Mouse (Mus musculus) CH12.LX (cell line): ENCODE data around the gene Fshr. TPM values are rescaled to one million over a fixed set of nuclear protein-coding genes. Genes with fewer than 3 reads are reported as not detected.

Experiments
- DNase-seq: peaks from one replicate; pipeline ENCODE4 v3.0.0-alpha.2; 2013; ENCODE audit errors: extremely low read depth
- H3K27ac ChIP-seq: 2 replicates; pipeline ENCODE4 v1.5.1; 2012; ENCODE audit warnings: low read depth, mild to moderate bottlenecking, control low read depth, moderate library complexity; ENCODE audit not compliant: insufficient read depth
- H3K27me3 ChIP-seq: replicated peaks from 2 replicates; pipeline ENCODE3; 2012; ENCODE audit warnings: inconsistent platforms
- H3K36me3 ChIP-seq, 2 experiments: replicated peaks in 1 of 2; 2 replicates each; pipeline versions ENCODE3 to v1.6.1; 2012; ENCODE audit warnings: inconsistent platforms in 1 of 2, low read length in 1 of 2, mild to moderate bottlenecking in 1 of 2, mixed read lengths in 1 of 2, moderate library complexity in 1 of 2; ENCODE audit not compliant: control insufficient read depth in 1 of 2, insufficient read depth in 1 of 2
- H3K4me1 ChIP-seq, 2 experiments: 2 replicates each; pipeline ENCODE4 v1.6.1; 2012; ENCODE audit warnings: inconsistent platforms in 1 of 2, moderate library complexity in 1 of 2; ENCODE audit not compliant: insufficient read depth in 2 of 2, control insufficient read depth in 1 of 2
- H3K4me2 ChIP-seq: 2 replicates; pipeline ENCODE4 v1.6.1; 2012; ENCODE audit warnings: low read depth, mild to moderate bottlenecking, control low read depth; ENCODE audit not compliant: poor library complexity, insufficient read depth, severe bottlenecking
- H3K4me3 ChIP-seq, 3 experiments: fragments of 150-350 bp in 1 of 3; sonication (generic) in 1 of 3; replicated peaks in 1 of 3; 2 replicates each; pipeline versions ENCODE3 to v1.5.1; 2011 to 2012; ENCODE audit warnings: low read depth in 2 of 3, low read length in 2 of 3, mild to moderate bottlenecking in 2 of 3, moderate library complexity in 2 of 3, control low read depth in 1 of 3, improper control_type of control experiment in 1 of 3, inconsistent platforms in 1 of 3, mixed read lengths in 1 of 3; ENCODE audit not compliant: poor library complexity in 1 of 3
- H3K79me2 ChIP-seq: replicated peaks from 2 replicates; pipeline ENCODE4 v1.6.1; 2012; ENCODE audit warnings: mild to moderate bottlenecking, moderate library complexity; ENCODE audit not compliant: control insufficient read depth, poor library complexity, insufficient read depth, severe bottlenecking; ENCODE audit errors: extremely low read depth
- H3K9ac ChIP-seq: 2 replicates; pipeline ENCODE4 v1.6.1; 2012; ENCODE audit warnings: low read depth, mild to moderate bottlenecking, control low read depth, moderate library complexity; ENCODE audit not compliant: insufficient read depth
- H3K9me3 ChIP-seq: replicated peaks from 2 replicates; pipeline ENCODE3; 2012; ENCODE audit warnings: low read length, inconsistent platforms, mixed read lengths
- CHD2 ChIP-seq: IDR thresholded peaks from 2 replicates; pipeline ENCODE4 v1.6.1; 2011; ENCODE audit warnings: low read length, improper control_type of control experiment
- E2F4 ChIP-seq: IDR thresholded peaks from 2 replicates; pipeline ENCODE4 v1.6.1; 2011; ENCODE audit warnings: low read depth, low read length, improper control_type of control experiment; ENCODE audit not compliant: insufficient replicate concordance
- ELF1 ChIP-seq: IDR thresholded peaks from 2 replicates; pipeline ENCODE4 v1.6.1; 2014; ENCODE audit warnings: low read depth, mild to moderate bottlenecking, inconsistent platforms, low read length, improper control_type of control experiment
- EP300 ChIP-seq: IDR thresholded peaks from 2 replicates; pipeline ENCODE4 v1.6.1; 2011; ENCODE audit warnings: low read length, improper control_type of control experiment
- GABPA ChIP-seq: IDR thresholded peaks from 2 replicates; pipeline ENCODE4 v1.6.1; 2012; ENCODE audit warnings: low read depth, low read length, improper control_type of control experiment, inconsistent platforms; ENCODE audit not compliant: insufficient replicate concordance
- JUN ChIP-seq: IDR thresholded peaks from 2 replicates; pipeline ENCODE4 v1.6.1; 2011; ENCODE audit warnings: low read depth, mild to moderate bottlenecking, low read length, improper control_type of control experiment, moderate library complexity; ENCODE audit not compliant: insufficient read depth
- KAT2A ChIP-seq: IDR thresholded peaks from 2 replicates; pipeline ENCODE4 v1.6.1; 2012; ENCODE audit warnings: low read length, improper control_type of control experiment, inconsistent platforms; ENCODE audit not compliant: insufficient replicate concordance
- MAFK ChIP-seq: IDR thresholded peaks from 2 replicates; pipeline ENCODE4 v1.6.1; 2011; ENCODE audit warnings: low read length, improper control_type of control experiment; ENCODE audit not compliant: insufficient replicate concordance
- MAX ChIP-seq: IDR thresholded peaks from 2 replicates; pipeline ENCODE4 v1.6.1; 2011; ENCODE audit warnings: low read length, improper control_type of control experiment
- MEF2A ChIP-seq: IDR thresholded peaks from 2 replicates; pipeline ENCODE4 v1.6.1; 2014; ENCODE audit warnings: low read depth, mild to moderate bottlenecking, inconsistent platforms, low read length, improper control_type of control experiment, borderline replicate concordance
- NELFE ChIP-seq: IDR thresholded peaks from 2 replicates; pipeline ENCODE4 v1.6.1; 2011; ENCODE audit warnings: low read depth, low read length, improper control_type of control experiment
- PAX5 ChIP-seq: IDR thresholded peaks from 2 replicates; pipeline ENCODE4 v1.6.1; 2012; ENCODE audit warnings: low read length, inconsistent platforms, mixed read lengths
- POLR2A ChIP-seq: IDR thresholded peaks from 2 replicates; pipeline ENCODE4 v1.6.1; 2011; ENCODE audit warnings: low read depth, mild to moderate bottlenecking, improper control_type of control experiment, low read length
- POLR2AphosphoS2 ChIP-seq: IDR thresholded peaks from 2 replicates; pipeline ENCODE4 v1.6.1; 2011; ENCODE audit warnings: low read depth, low read length, improper control_type of control experiment
- RAD21 ChIP-seq: IDR thresholded peaks from 2 replicates; pipeline ENCODE4 v1.6.1; 2011; ENCODE audit warnings: low read depth, mild to moderate bottlenecking, low read length, improper control_type of control experiment, moderate library complexity
- RCOR1 ChIP-seq: conservative IDR thresholded peaks from 2 replicates; pipeline ENCODE4 v1.6.1; 2012; ENCODE audit warnings: low read depth, mild to moderate bottlenecking, inconsistent platforms, low read length, improper control_type of control experiment
- SMC3 ChIP-seq: IDR thresholded peaks from 2 replicates; pipeline ENCODE4 v1.6.1; 2011; ENCODE audit warnings: low read depth, low read length, improper control_type of control experiment
- TBP ChIP-seq: conservative IDR thresholded peaks from 2 replicates; pipeline ENCODE4 v1.6.1; 2011; ENCODE audit warnings: low read depth, low read length, improper control_type of control experiment
- TCF12 ChIP-seq: IDR thresholded peaks from 2 replicates; pipeline ENCODE4 v1.6.1; 2014; ENCODE audit warnings: low read depth, mild to moderate bottlenecking, inconsistent platforms, low read length, improper control_type of control experiment
- USF1 ChIP-seq: IDR thresholded peaks from 2 replicates; pipeline ENCODE4 v1.6.1; 2014; ENCODE audit warnings: low read depth, mild to moderate bottlenecking, inconsistent platforms, low read length, improper control_type of control experiment
- ZMIZ1 ChIP-seq: IDR thresholded peaks from 2 replicates; pipeline ENCODE4 v1.6.1; 2012; ENCODE audit warnings: low read depth, mild to moderate bottlenecking, inconsistent platforms, low read length, improper control_type of control experiment
- ZNF384 ChIP-seq: IDR thresholded peaks from 2 replicates; pipeline ENCODE4 v1.6.1; 2012; ENCODE audit warnings: low read depth, low read length, improper control_type of control experiment, inconsistent platforms
- dilution Hi-C: fragments of 300-500 bp; cut with MboI; formaldehyde crosslinking; loops from 2 replicates; pipeline ENCODE4 v1.14.3; 2020; ENCODE audit warnings: low sequenced_read_pairs; ENCODE audit not compliant: extremely low pct_unique_long_range_greater_than_20kb, extremely low pct_ligation_motif_present
- in situ Hi-C: fragments of 300-500 bp; cut with MboI; formaldehyde crosslinking; loops from 3 replicates; pipeline ENCODE4 v1.14.3; 2019; ENCODE audit warnings: low sequenced_read_pairs, low pct_ligation_motif_present, low pct_unique_long_range_greater_than_20kb, mixed read lengths
- polyA plus RNA-seq: library from polyadenylated mRNA; unstranded; fragments of >175 nt; gene quantifications from 2 replicates; pipeline ENCODE4 v1.2.1, GENCODE M21; 2012; ENCODE audit warnings: low read depth; ENCODE audit not compliant: insufficient read length
- total RNA-seq, 2 experiments: library from RNA; depleted of rRNA; stranded (reverse); fragments of 300-350 nt in 1 of 2; fragments of >200 nt in 1 of 2; gene quantifications; 2 replicates each; pipeline ENCODE4 v1.2.3; 2012 to 2014

The Fshr gene
- total and polyA plus RNA-seq, 3 experiments = not detected

DNA sequence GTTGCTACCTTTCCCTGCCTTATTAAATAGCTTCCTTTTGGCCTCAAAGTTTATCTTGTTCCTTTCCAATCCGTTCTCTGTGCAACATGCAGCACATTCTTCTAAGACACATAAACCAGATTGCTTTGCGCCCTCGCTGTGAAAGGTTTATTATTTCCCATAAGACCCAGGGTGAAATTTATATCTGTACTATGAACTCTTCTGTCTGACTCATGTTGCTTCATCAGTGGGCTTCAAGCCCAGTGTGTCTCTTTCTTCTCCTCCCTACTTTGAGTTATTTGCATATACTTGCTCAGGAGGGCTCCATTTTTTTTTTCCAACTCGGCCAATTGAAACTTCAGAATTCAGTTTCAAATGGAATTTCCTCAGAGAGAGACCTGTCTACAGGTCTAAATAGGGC lies 183.5 kb downstream of the Fshr start:
- in situ Hi-C loops = no loop called here

DNA sequence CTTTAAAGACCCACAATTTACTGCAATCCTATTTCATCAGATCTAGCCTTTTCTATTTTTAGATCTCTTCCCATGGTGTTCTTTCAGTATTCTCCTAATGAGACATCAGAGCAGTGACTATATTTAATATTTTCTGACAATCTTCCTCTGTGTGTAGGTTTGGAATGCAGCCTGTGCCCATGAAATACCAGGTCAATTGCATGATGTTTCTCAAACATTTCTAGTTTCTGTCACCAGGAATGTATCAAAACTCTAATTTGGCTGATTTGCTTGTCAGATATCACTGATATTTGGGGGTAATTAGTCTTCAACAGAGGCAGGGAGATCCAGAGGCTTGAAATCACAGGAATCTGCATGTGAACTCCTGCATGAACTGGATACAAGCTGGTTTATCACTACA lies 186.8 kb downstream of the Fshr start:
- Histone ChIP-seq H3K4me2 (no peak overlapping the region), H3K9me3 (no peaks in the 10 kb centered on the region), H3K4me3 (no peak overlapping the region), H3K27ac (no peak overlapping the region), H3K9ac (no peak overlapping the region)
- in situ Hi-C loops (no loop called here), dilution Hi-C loops (no loop called here)
- no peak for DNase-seq
- TF ChIP-seq TCF12 (no peak), PAX5 (no peak), KAT2A (no peak), TBP (no peak), NELFE (no peak), SMC3 (no peak), GABPA (no peak), USF1 (no peak), ELF1 (no peak), CHD2 (no peak)
- TF ChIP-seq, all 38 proteins: peak for 0
- H3K4me1 ChIP-seq = peaks cover 0 to under 1% of the 10 kb centered on the region in 2 experiments; a peak in 1 of 4 replicates
- no peaks in the 10 kb centered on the region for H3K36me3 ChIP-seq
- H3K27me3 ChIP-seq = no peaks in the 10 kb centered on the region
- no peaks in the 10 kb centered on the region for H3K79me2 ChIP-seq

More for the DNA sequence above, 183.5 kb downstream of the Fshr start:
- Histone ChIP-seq H3K9me3 (no peaks in the 10 kb centered on the region), H3K79me2 (no peaks in the 10 kb centered on the region), H3K9ac (no peak overlapping the region), H3K4me3 (no peak overlapping the region), H3K36me3 (no peaks in the 10 kb centered on the region), H3K4me1 (peaks cover 0 to 17% of the 10 kb centered on the region in 2 experiments; a peak in 2 of 4 replicates), H3K4me2 (no peak overlapping the region), H3K27ac (no peak overlapping the region), H3K27me3 (no peaks in the 10 kb centered on the region)
- dilution Hi-C loops = no loop called here
- TF ChIP-seq E2F4 (no peak), RAD21 (no peak), RCOR1 (no peak), TBP (no peak), MAX (no peak), ZMIZ1 (no peak), POLR2AphosphoS2 (no peak), MEF2A (no peak), EP300 (no peak), MAFK (no peak), TCF12 (no peak), NELFE (no peak), ZNF384 (no peak), POLR2A (no peak), USF1 (no peak), JUN (no peak), GABPA (no peak)
- no peak for DNase-seq
